Mouse (Mus musculus): ENCODE data around the gene Olfr160.

- TF ChIP-seq CTCF (IDR thresholded peaks at IDR 0.05; ENCODE audit: borderline replicate concordance, extremely low read depth, insufficient read depth, insufficient read length) (no peak), POLR2A (IDR thresholded peaks at IDR 0.05; ENCODE audit: borderline replicate concordance, extremely low read depth, insufficient read depth, insufficient read length, poor library complexity, severe bottlenecking) (no peak)
These were observed 56.6 kb downstream of the Olfr160 start for GRCm38 (mm10) chr9:37659413-37659812.

Measured in brain, embryonic 14.5 days (tissue).